ENCODE assay signal across 8 mouse cellular contexts in genomic region chr13:48967956-48968749, GRCm38 (mm10). TPM values are rescaled to one million over a fixed set of nuclear protein-coding genes. Genes with fewer than 3 reads are reported as not detected.
A peak's percentile ranks its signal among the peaks of the same experiment; 100 is the strongest.
DNase-seq lines count a peak whose midpoint lies in the region; ATAC-seq and TF ChIP-seq lines count a peak whose summit lies in the region.

TSS of gene Fam120a (minus strand) at chr13:48968017.

- peaks cover 54% of the 10 kb centered on the region for H3K4me1 ChIP-seq in hindbrain, embryonic 10.5 days (replicated peaks)
- H3K4me1 ChIP-seq in lung, embryonic 15.5 days: peaks cover 35% of the 10 kb centered on the region
- peaks cover 13% of the 10 kb centered on the region for H3K4me1 ChIP-seq in olfactory bulb, adult 2 months (ENCODE audit: control insufficient read depth, insufficient read depth, low read length)

- under 1% methylated on average over 116 of the region's 116 CpGs for WGBS in hindbrain, embryonic 10.5 days
- WGBS in lung, embryonic 15.5 days: under 1% methylated on average over 96 of the region's 116 CpGs
- WGBS in olfactory bulb, adult 2 months: 7% methylated on average over 114 of the region's 116 CpGs

- DNase-seq in MN1 (ENCODE audit: low spot score): peak; percentile 89
- peak; percentile 85 for DNase-seq in cerebellum, adult 9-10 months
- peak; percentile 49 to 79 for DNase-seq in frontal cortex, adult 2 months (ENCODE audit: extremely low spot score in 1 of 2, low spot score in 1 of 2)
- DNase-seq in hindbrain, embryonic 10.5 days (ENCODE audit: low spot score): peak; percentile 84
- DNase-seq in layer of hippocampus, adult 9-10 months (ENCODE audit: low spot score): peak; percentile 40
- DNase-seq in thymus, adult 18-20 months: peak; percentile 74 to 80

- peak within 1 kb of the TSS; percentile 92 for H3K4me2 ChIP-seq in lung, embryonic 15.5 days

- H3K27me3 ChIP-seq in hindbrain, embryonic 10.5 days (ENCODE audit: insufficient read depth, poor library complexity, severe bottlenecking): no peaks in the 10 kb centered on the region
- no peaks in the 10 kb centered on the region for H3K27me3 ChIP-seq in lung, embryonic 15.5 days

- peak within 1 kb of the TSS; percentile 97 for H3K27ac ChIP-seq in hindbrain, embryonic 10.5 days
- H3K27ac ChIP-seq in lung, embryonic 15.5 days: peak within 1 kb of the TSS; percentile 98
- peak within 1 kb of the TSS; percentile 96 for H3K27ac ChIP-seq in olfactory bulb, adult 2 months (ENCODE audit: insufficient read depth, low read depth, low read length)

- H3K9me3 ChIP-seq in hindbrain, embryonic 10.5 days: no peaks in the 10 kb centered on the region
- H3K9me3 ChIP-seq in lung, embryonic 15.5 days: no peaks in the 10 kb centered on the region

- peak within 1 kb of the TSS; percentile 91 for H3K9ac ChIP-seq in lung, embryonic 15.5 days

- ATAC-seq in lung, embryonic 15.5 days (ENCODE audit: borderline replicate concordance, extremely low read depth, low FRiP score, low TSS enrichment): peak; percentile 93

- peak within 1 kb of the TSS; percentile 95 for H3K4me3 ChIP-seq in hindbrain, embryonic 10.5 days
- H3K4me3 ChIP-seq in lung, embryonic 15.5 days: peak within 1 kb of the TSS; percentile 85
- peak within 1 kb of the TSS; percentile 71 for H3K4me3 ChIP-seq in olfactory bulb, adult 2 months (ENCODE audit: insufficient read depth, low read depth, low read length)

- H3K36me3 ChIP-seq in hindbrain, embryonic 10.5 days: peaks cover 14% of the 10 kb centered on the region
- H3K36me3 ChIP-seq in lung, embryonic 15.5 days: no peaks in the 10 kb centered on the region

- TF ChIP-seq POLR2A in olfactory bulb, adult 2 months (IDR thresholded peaks at IDR 0.05; ENCODE audit: insufficient read depth, low read depth, low read length): peak; percentile 79

- TF ChIP-seq CTCF in olfactory bulb, adult 2 months (IDR thresholded peaks at IDR 0.05; ENCODE audit: insufficient read depth, low read depth, low read length): peak; percentile 46; the same call in 1 of the 2 replicates

RNA-seq across cellular contexts. Expression of gene Fam120a, which starts in this region (rescaled TPM):
- 92.2 and 92.6 TPM in 2 replicates for polyA plus RNA-seq in frontal cortex, adult 2 months (2012; rRNA removed)
- polyA plus RNA-seq in hindbrain, embryonic 10.5 days (2016; fragmentation: Nextera tagmentation; extraction: Ambion mirVana): 11.9 and 13.7 TPM in 2 replicates
- 23.6 and 26.1 TPM in 2 replicates for polyA plus RNA-seq in lung, embryonic 15.5 days (2015; fragmentation: Nextera tagmentation; extraction: Ambion mirVana)
- polyA plus RNA-seq in olfactory bulb, adult 2 months (2012; ENCODE audit: insufficient read depth, insufficient read length, low replicate concordance, missing spikeins): 79.3 TPM in 1 of 2 replicates, not detected in the other

Comparison
In these comparisons a context has a peak if more than half of its experiments do, and no peak if none do; other contexts are left out.
1. Peak in every context shown above with its lines: DNase-seq, ATAC-seq, H3K4me3 ChIP-seq and H3K27ac ChIP-seq.